Mouse (Mus musculus) heart, embryonic 16.5 days (tissue): ENCODE results near the gene Tmem52b. TPM values are rescaled to one million over a fixed set of nuclear protein-coding genes. Genes with fewer than 3 reads are reported as not detected.

Experiments
- ATAC-seq: fragments of 200-750 bp; cut with Nextera tagmentation; replicated peaks from 2 replicates; pipeline ENCODE4 v1.8.0; 2017; ENCODE audit warnings: moderate number of reproducible peaks; ENCODE audit not compliant: insufficient read depth, low FRiP score; ENCODE audit errors: extremely low read depth
- H3K27ac ChIP-seq: fragments of 300-500 bp; sonication (generic); 2 replicates; pipeline ENCODE4 v1.5.1; 2014; ENCODE audit warnings: mild to moderate bottlenecking, low read length, control low read depth, moderate library complexity
- H3K27me3 ChIP-seq: fragments of 300-500 bp; sonication (generic); 2 replicates; pipeline ENCODE4 v1.6.1; 2014; ENCODE audit warnings: low read length, mixed read lengths; ENCODE audit not compliant: control insufficient read depth, insufficient read depth
- H3K36me3 ChIP-seq: fragments of 300-500 bp; sonication (generic); 2 replicates; pipeline ENCODE4 v1.6.1; 2014; ENCODE audit not compliant: control insufficient read depth, insufficient read depth
- H3K4me1 ChIP-seq: fragments of 300-500 bp; sonication (generic); 2 replicates; pipeline ENCODE4 v1.6.1; 2014; ENCODE audit warnings: low read length, mixed read lengths; ENCODE audit not compliant: control insufficient read depth, insufficient read depth
- H3K4me2 ChIP-seq: fragments of 300-500 bp; sonication (generic); 2 replicates; pipeline ENCODE4 v1.6.1; 2014; ENCODE audit warnings: low read depth, mild to moderate bottlenecking, control low read depth, low read length
- H3K4me3 ChIP-seq: fragments of 300-500 bp; sonication (generic); 2 replicates; pipeline ENCODE4 v1.5.1; 2014; ENCODE audit warnings: mild to moderate bottlenecking, control low read depth, low read length
- H3K9ac ChIP-seq: fragments of 300-500 bp; sonication (generic); 2 replicates; pipeline ENCODE4 v1.6.1; 2014; ENCODE audit warnings: low read length, control low read depth
- H3K9me3 ChIP-seq: fragments of 300-500 bp; sonication (generic); replicated peaks from 2 replicates; pipeline ENCODE4 v1.6.1; 2016; ENCODE audit warnings: low read length; ENCODE audit not compliant: control insufficient read depth
- WGBS: fragments of 180-500 bp; shearing (Covaris S2); extraction: QIAGEN DNeasy Blood & Tissue Kit; methylation state at CpG from one replicate; pipeline ENCODE4 v1.1.7; 2014; 5-methylcytosine and 5-hydroxymethylcytosine counted together
- polyA plus RNA-seq: library from polyadenylated mRNA; unstranded; fragments of >200 nt; fragmentation: Nextera tagmentation; extraction: Ambion mirVana; gene quantifications from 2 replicates; pipeline ENCODE4 v1.2.1, GENCODE M21; 2015

Gene Tmem52b
- polyA plus RNA-seq, 1 experiment from 2014 or later: 0.05 TPM

- no peak for ATAC-seq
These were observed 47.3 kb downstream of the Tmem52b start for GRCm38 (mm10) chr6:129559641-129560027.

GRCm38 (mm10) chr6:129565257-129565656 lies 52.9 kb downstream of the Tmem52b start:
- no peak overlapping the region for H3K9ac ChIP-seq

More at GRCm38 (mm10) chr6:129559641-129560027, 47.3 kb downstream of the Tmem52b start:
- Histone ChIP-seq H3K4me2 (no peak overlapping the region), H3K27ac (no peak overlapping the region), H3K9ac (no peak overlapping the region), H3K9me3 (no peaks in the 10 kb centered on the region), H3K36me3 (no peaks in the 10 kb centered on the region), H3K4me1 (0 out of 2 replicates have a peak, but pooled peaks cover 2% of the 10 kb centered on the region), H3K27me3 (no peaks in the 10 kb centered on the region), H3K4me3 (no peak overlapping the region)
- WGBS: 46% methylated on average over 4 of the region's 4 CpGs

More at GRCm38 (mm10) chr6:129565257-129565656, 52.9 kb downstream of the Tmem52b start:
- no peaks in the 10 kb centered on the region for H3K36me3 ChIP-seq
- no peak overlapping the region for H3K27ac ChIP-seq
- H3K4me1 ChIP-seq: no peaks in the 10 kb centered on the region
- 55% methylated on average over 2 of the region's 2 CpGs for whole genome bisulfite sequencing
- H3K4me2 ChIP-seq: no peak overlapping the region
- H3K9me3 ChIP-seq: no peaks in the 10 kb centered on the region
- H3K4me3 ChIP-seq: no peak overlapping the region
- no peaks in the 10 kb centered on the region for H3K27me3 ChIP-seq
- ATAC-seq: no peak

Other genes starting within 250 kb of the Tmem52b start
- gene Cd69, start 237.1 kb upstream of the Tmem52b start, polyA plus RNA-seq: 0.31 and 0.53 TPM in 2 replicates
- gene 4922502D21Rik, start 180.8 kb upstream of the Tmem52b start, polyA plus RNA-seq: not detected in 2 replicates
- 1.1 and 1.3 TPM in 2 replicates for gene Clec12a, start 169.9 kb upstream of the Tmem52b start, polyA plus RNA-seq
- gene Clec12b, start 126.7 kb upstream of the Tmem52b start, polyA plus RNA-seq: 0.12 and 0.21 TPM in 2 replicates
- gene Clec1b, start 115.3 kb upstream of the Tmem52b start, polyA plus RNA-seq: 3.9 and 4.7 TPM in 2 replicates
- gene Clec9a, start 103.7 kb upstream of the Tmem52b start, polyA plus RNA-seq: 0.39 and 0.45 TPM in 2 replicates
- 6.2 and 8.6 TPM in 2 replicates for gene Clec1a, start 60.6 kb upstream of the Tmem52b start, polyA plus RNA-seq
- gene Olr1, start 5.4 kb upstream of the Tmem52b start, polyA plus RNA-seq: 0.30 and 0.39 TPM in 2 replicates
- gene Gabarapl1, start 20.6 kb downstream of the Tmem52b start, polyA plus RNA-seq: 39.7 and 41.8 TPM in 2 replicates
- not detected in 2 replicates for gene Klre1, start 65.3 kb downstream of the Tmem52b start, polyA plus RNA-seq
- gene Klrd1, start 79.2 kb downstream of the Tmem52b start, polyA plus RNA-seq: 1.0 and 2.6 TPM in 2 replicates
- gene Klrk1, start 111.3 kb downstream of the Tmem52b start, polyA plus RNA-seq: 0.75 and 1.2 TPM in 2 replicates
- gene Klrc3, start 130.8 kb downstream of the Tmem52b start, polyA plus RNA-seq: not detected in 2 replicates
- gene Klrc2, start 148.1 kb downstream of the Tmem52b start, polyA plus RNA-seq: 0.14 and 0.47 TPM in 2 replicates
- 0.17 and 0.84 TPM in 2 replicates for gene Klrc1, start 166.4 kb downstream of the Tmem52b start, polyA plus RNA-seq
- not detected in 2 replicates for gene Klri1, start 204.6 kb downstream of the Tmem52b start, polyA plus RNA-seq
- gene Klri2, start 227.9 kb downstream of the Tmem52b start, polyA plus RNA-seq: 0.07 TPM in 1 of 2 replicates, not detected in the other